Mouse (Mus musculus) megakaryocyte, embryonic 14.5 days (primary cell): Measurements from ENCODE around the gene Lag3. TPM values are rescaled to one million over a fixed set of nuclear protein-coding genes. Genes with fewer than 3 reads are reported as not detected.

ENCODE experiments used
- H3K27me3 ChIP-seq: replicated peaks from 2 replicates; pipeline ENCODE3; 2012; ENCODE audit warnings: inconsistent platforms
- H3K36me3 ChIP-seq: replicated peaks from 2 replicates; pipeline ENCODE3; 2012; ENCODE audit warnings: low read length, inconsistent platforms, mixed read lengths
- H3K4me1 ChIP-seq: 2 replicates; pipeline ENCODE4 v1.6.1; 2012; ENCODE audit warnings: inconsistent platforms
- H3K4me3 ChIP-seq: replicated peaks from 2 replicates; pipeline ENCODE3; 2012; ENCODE audit warnings: moderate library complexity, mild to moderate bottlenecking, inconsistent platforms
- H3K9me3 ChIP-seq: 2 replicates; pipeline ENCODE4 v1.6.1; 2012; ENCODE audit warnings: inconsistent platforms
- FLI1 ChIP-seq: IDR thresholded peaks from 2 replicates; pipeline ENCODE4 v1.6.1; 2012; ENCODE audit warnings: low read length, inconsistent platforms, mixed read lengths
- GATA1 ChIP-seq: IDR thresholded peaks from 3 replicates; pipeline ENCODE4 v1.6.1; 2012; ENCODE audit warnings: mixed read lengths, low read length, inconsistent platforms, borderline replicate concordance
- polyA plus RNA-seq: library from polyadenylated mRNA; stranded (reverse); fragments of >175 nt; gene quantifications from 2 replicates; pipeline ENCODE4 v1.2.3, GENCODE M21; 2012; ENCODE audit warnings: low replicate concordance; ENCODE audit not compliant: insufficient read depth

Lag3 gene
- polyA plus RNA-seq, 1 experiment, result 0.62 TPM

- Histone ChIP-seq H3K4me3 (no peak overlapping the region), H3K9me3 (no peaks in the 10 kb centered on the region), H3K36me3 (no peaks in the 10 kb centered on the region), H3K4me1 (peaks cover 69% of the 10 kb centered on the region), H3K27me3 (peaks cover 83% of the 10 kb centered on the region)
- TF ChIP-seq FLI1 (no peak), GATA1 (no peak)
These were observed 3.0 kb upstream of the Lag3 start for GRCm38 (mm10) chr6:124914511-124914910.

- TF ChIP-seq FLI1 (no peak), GATA1 (no peak)
- no peaks in the 10 kb centered on the region for H3K36me3 ChIP-seq
- no peak overlapping the region for H3K4me3 ChIP-seq
- H3K4me1 ChIP-seq, result peaks cover 64% of the 10 kb centered on the region
- peaks cover 84% of the 10 kb centered on the region for H3K27me3 ChIP-seq
- no peaks in the 10 kb centered on the region for H3K9me3 ChIP-seq
These were observed 2.3 kb upstream of the Lag3 start for GRCm38 (mm10) chr6:124913721-124914285.

- peaks cover 84% of the 10 kb centered on the region for H3K27me3 ChIP-seq
- TF ChIP-seq FLI1, result no peak
- no peak for TF ChIP-seq GATA1
- no peaks in the 10 kb centered on the region for H3K9me3 ChIP-seq
- H3K36me3 ChIP-seq, result no peaks in the 10 kb centered on the region
- H3K4me1 ChIP-seq, result peaks cover 67% of the 10 kb centered on the region
- no peak overlapping the region for H3K4me3 ChIP-seq
These were observed 1.7 kb upstream of the Lag3 start for GRCm38 (mm10) chr6:124913214-124913613.

- Histone ChIP-seq H3K27me3 (peaks cover 62% of the 10 kb centered on the region), H3K36me3 (no peaks in the 10 kb centered on the region), H3K4me3 (no peak overlapping the region), H3K9me3 (no peaks in the 10 kb centered on the region), H3K4me1 (peaks cover 45% of the 10 kb centered on the region)
- TF ChIP-seq GATA1 (no peak), FLI1 (no peak)
These were observed 1.5 kb downstream of the Lag3 start for GRCm38 (mm10) chr6:124910032-124910431.

- Histone ChIP-seq H3K27me3 (peaks cover 42% of the 10 kb centered on the region), H3K4me3 (no peak overlapping the region), H3K4me1 (peaks cover 41% of the 10 kb centered on the region), H3K9me3 (no peaks in the 10 kb centered on the region), H3K36me3 (no peaks in the 10 kb centered on the region)
- TF ChIP-seq GATA1 (no peak), FLI1 (no peak)
These were observed 3.7 kb downstream of the Lag3 start for GRCm38 (mm10) chr6:124907767-124908166.

- no peaks in the 10 kb centered on the region for H3K9me3 ChIP-seq
- TF ChIP-seq GATA1 (no peak), FLI1 (no peak)
- H3K4me3 ChIP-seq, result no peak overlapping the region
- H3K27me3 ChIP-seq, result peaks cover 32% of the 10 kb centered on the region
- H3K4me1 ChIP-seq, result peaks cover 45% of the 10 kb centered on the region
- H3K36me3 ChIP-seq, result no peaks in the 10 kb centered on the region
These were observed 6.3 kb downstream of the Lag3 start for GRCm38 (mm10) chr6:124904991-124905860.

GRCm38 (mm10) chr6:124904161-124904981, 7.1 kb downstream of the Lag3 start:
- Histone ChIP-seq H3K9me3 (no peaks in the 10 kb centered on the region), H3K27me3 (peaks cover 28% of the 10 kb centered on the region), H3K36me3 (no peaks in the 10 kb centered on the region), H3K4me1 (peaks cover 40% of the 10 kb centered on the region), H3K4me3 (peak overlapping the region; percentile 93)
- TF ChIP-seq FLI1 (no peak), GATA1 (no peak)

GRCm38 (mm10) chr6:124903580-124904151, 7.8 kb downstream of the Lag3 start:
- H3K4me1 ChIP-seq, result peaks cover 40% of the 10 kb centered on the region
- H3K36me3 ChIP-seq, result no peaks in the 10 kb centered on the region

GRCm38 (mm10) chr6:124901851-124902250, 9.7 kb downstream of the Lag3 start:
- Histone ChIP-seq H3K36me3 (no peaks in the 10 kb centered on the region), H3K4me1 (peaks cover 36% of the 10 kb centered on the region), H3K9me3 (no peaks in the 10 kb centered on the region), H3K27me3 (peaks cover 18% of the 10 kb centered on the region), H3K4me3 (no peak overlapping the region)
- no peak for TF ChIP-seq GATA1
- no peak for TF ChIP-seq FLI1

More at GRCm38 (mm10) chr6:124903580-124904151, 7.8 kb downstream of the Lag3 start:
- H3K4me3 ChIP-seq, result peak overlapping the region; percentile 93
- H3K27me3 ChIP-seq, result peaks cover 25% of the 10 kb centered on the region
- TF ChIP-seq FLI1 (no peak), GATA1 (no peak)
- no peaks in the 10 kb centered on the region for H3K9me3 ChIP-seq
